Mouse (Mus musculus) embryonic facial prominence, embryonic 13.5 days (tissue): ENCODE measurements around the gene Comp. TPM values are rescaled to one million over a fixed set of nuclear protein-coding genes. Genes with fewer than 3 reads are reported as not detected.

ENCODE experiments used
- ATAC-seq: fragments of 200-750 bp; cut with Nextera tagmentation; 2 replicates; pipeline ENCODE4 v1.8.0; 2017; ENCODE audit warnings: low read depth; ENCODE audit not compliant: insufficient number of reproducible peaks, insufficient read depth, low FRiP score, low TSS enrichment
- H3K27ac ChIP-seq: fragments of 300-500 bp; sonication (generic); 2 replicates; pipeline ENCODE4 v1.5.1; 2015; ENCODE audit warnings: moderate library complexity, mild to moderate bottlenecking, inconsistent platforms
- H3K27me3 ChIP-seq: fragments of 300-500 bp; sonication (generic); 2 replicates; pipeline ENCODE4 v1.6.1; 2015; ENCODE audit warnings: mild to moderate bottlenecking, inconsistent platforms
- H3K36me3 ChIP-seq: fragments of 300-500 bp; sonication (generic); 2 replicates; pipeline ENCODE4 v1.6.1; 2015; ENCODE audit warnings: mild to moderate bottlenecking, inconsistent platforms
- H3K4me1 ChIP-seq: fragments of 300-500 bp; sonication (generic); 2 replicates; pipeline ENCODE4 v1.6.1; 2015; ENCODE audit warnings: inconsistent platforms
- H3K4me2 ChIP-seq: fragments of 300-500 bp; sonication (generic); 2 replicates; pipeline ENCODE4 v1.6.1; 2015; ENCODE audit warnings: moderate library complexity, mild to moderate bottlenecking, inconsistent platforms
- H3K4me3 ChIP-seq: fragments of 300-500 bp; sonication (generic); 2 replicates; pipeline ENCODE4 v1.5.1; 2015; ENCODE audit warnings: mild to moderate bottlenecking, inconsistent platforms
- H3K9ac ChIP-seq: fragments of 300-500 bp; sonication (generic); 2 replicates; pipeline ENCODE4 v1.6.1; 2015; ENCODE audit warnings: mild to moderate bottlenecking, inconsistent platforms
- H3K9me3 ChIP-seq: fragments of 300-500 bp; sonication (generic); 2 replicates; pipeline ENCODE4 v1.6.1; 2016; ENCODE audit warnings: inconsistent platforms
- WGBS: fragments of 180-500 bp; shearing (Covaris S2); methylation state at CpG from one replicate; pipeline ENCODE4 v1.1.7; 2015; ENCODE audit warnings: mixed read lengths; 5-methylcytosine and 5-hydroxymethylcytosine counted together
- polyA plus RNA-seq: library from polyadenylated mRNA; unstranded; fragments of >200 nt; fragmentation: Nextera tagmentation; extraction: Ambion mirVana; gene quantifications from 2 replicates; pipeline ENCODE4 v1.2.1, GENCODE M21; 2015

Comp gene
- polyA plus RNA-seq, 1 experiment from 2014 or later: 0.81 TPM

DNA sequence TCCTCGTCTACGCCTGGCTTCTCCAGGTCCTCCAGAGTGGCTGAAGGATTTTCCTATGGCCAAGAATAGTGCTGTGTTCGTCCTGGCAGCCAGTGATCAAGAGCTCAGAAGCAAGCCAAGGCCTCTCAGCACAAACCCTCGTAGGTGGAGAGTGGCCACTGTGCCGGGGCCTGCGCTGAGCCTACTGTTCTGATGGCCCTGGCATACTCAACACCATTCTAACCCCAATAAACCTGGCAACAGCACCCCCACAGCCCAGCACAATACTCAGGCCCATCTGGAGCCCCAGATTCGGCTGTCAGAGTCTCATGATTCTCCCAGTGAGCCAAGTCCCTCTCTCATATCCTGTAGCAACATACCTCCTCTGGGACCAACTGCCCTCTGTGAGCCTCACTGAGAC is 32.7 kb upstream of the Comp start:
- peaks cover 29% of the 10 kb centered on the region for H3K4me1 ChIP-seq
- H3K4me3 ChIP-seq: no peak overlapping the region
- no peak overlapping the region for H3K4me2 ChIP-seq
- 93% methylated on average over 7 of the region's 7 CpGs for WGBS
- no peak overlapping the region for H3K27ac ChIP-seq
- H3K27me3 ChIP-seq: no peaks in the 10 kb centered on the region
- no peak for ATAC-seq
- peaks cover 86% of the 10 kb centered on the region for H3K36me3 ChIP-seq
- no peaks in the 10 kb centered on the region for H3K9me3 ChIP-seq
- H3K9ac ChIP-seq: 0 out of 2 replicates have a peak overlapping the region, but pooled peaks have one; percentile 32

DNA sequence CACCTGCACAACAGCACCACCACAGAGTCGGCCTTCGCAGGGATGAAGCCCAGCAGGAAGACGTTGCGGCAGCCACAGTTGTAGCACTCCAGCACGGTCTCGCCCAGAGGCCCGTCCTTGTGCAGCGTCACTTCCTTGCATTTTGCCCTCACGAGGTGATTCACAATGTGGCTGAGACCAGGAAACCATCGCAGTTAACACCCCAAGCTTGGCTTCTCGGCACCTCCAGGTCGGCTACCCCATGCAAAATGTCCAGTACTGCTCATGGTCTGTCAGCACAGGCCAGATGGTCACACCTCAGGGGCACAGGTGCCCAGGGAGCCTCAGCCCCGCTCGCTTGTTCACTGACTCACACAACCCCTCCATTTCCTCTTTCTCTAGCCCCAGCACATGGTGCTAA is 31.4 kb upstream of the Comp start:
- H3K4me3 ChIP-seq: no peak overlapping the region
- H3K27me3 ChIP-seq: no peaks in the 10 kb centered on the region
- no peak overlapping the region for H3K4me2 ChIP-seq
- no peaks in the 10 kb centered on the region for H3K9me3 ChIP-seq
- WGBS: 91% methylated on average over 14 of the region's 14 CpGs
- peaks cover 82% of the 10 kb centered on the region for H3K36me3 ChIP-seq
- H3K27ac ChIP-seq: no peak overlapping the region
- ATAC-seq: no peak
- H3K9ac ChIP-seq: no peak overlapping the region
- H3K4me1 ChIP-seq: peaks cover 29% of the 10 kb centered on the region

DNA sequence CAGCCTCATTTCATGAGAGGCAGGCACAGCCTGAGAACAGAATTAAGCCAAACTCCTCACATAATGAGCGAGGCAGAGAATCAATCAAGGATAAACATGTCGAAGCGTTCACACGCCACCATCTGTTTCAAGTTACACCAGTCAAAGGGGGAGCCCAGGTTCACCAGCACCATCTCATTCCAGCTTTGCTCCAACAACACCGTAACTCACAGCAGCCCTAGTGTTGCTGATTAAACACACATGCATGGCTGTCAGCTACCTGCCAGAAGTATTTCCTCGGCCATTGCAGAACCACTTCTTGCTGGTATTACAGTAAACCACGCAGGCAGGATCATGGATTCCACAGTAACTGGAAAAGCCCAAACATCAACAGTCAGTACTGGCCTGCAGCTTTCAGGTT is 30.3 kb upstream of the Comp start:
- Histone ChIP-seq H3K9ac (0 out of 2 replicates have a peak overlapping the region, but pooled peaks have one; percentile 51), H3K27ac (peak overlapping the region; percentile 62), H3K4me2 (no peak overlapping the region), H3K4me3 (no peak overlapping the region), H3K27me3 (no peaks in the 10 kb centered on the region), H3K9me3 (no peaks in the 10 kb centered on the region), H3K4me1 (peaks cover 29% of the 10 kb centered on the region), H3K36me3 (peaks cover 72% of the 10 kb centered on the region)
- 40% methylated on average over 7 of the region's 7 CpGs for WGBS
- peak; percentile 16; the same call in 1 of the 2 replicates for ATAC-seq

DNA sequence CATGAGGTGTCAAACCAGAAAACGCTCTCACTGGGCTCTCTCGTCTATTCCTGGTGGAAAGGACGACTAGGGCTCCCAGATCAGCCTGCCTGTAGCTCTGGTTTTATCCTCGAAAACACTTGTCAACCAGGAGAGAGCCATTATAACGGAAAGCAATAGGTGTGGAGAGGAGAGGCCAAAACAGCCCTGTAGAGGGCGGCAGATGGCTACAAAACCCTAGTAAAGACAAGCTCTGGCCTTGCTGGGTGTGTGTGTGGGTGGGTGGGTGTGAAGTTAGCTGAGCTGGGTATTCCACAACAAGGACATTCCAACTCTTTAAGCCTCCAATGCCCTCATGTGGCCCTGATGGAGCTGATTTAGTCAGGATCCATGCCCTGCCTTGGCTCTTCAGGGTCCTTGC is 29.7 kb upstream of the Comp start:
- no peak for ATAC-seq
- H3K4me1 ChIP-seq: peaks cover 32% of the 10 kb centered on the region
- H3K4me2 ChIP-seq: no peak overlapping the region
- H3K9ac ChIP-seq: peak overlapping the region; percentile 51; the same call in 1 of the 2 replicates
- H3K27ac ChIP-seq: peak overlapping the region; percentile 62
- no peaks in the 10 kb centered on the region for H3K27me3 ChIP-seq
- H3K9me3 ChIP-seq: no peaks in the 10 kb centered on the region
- 52% methylated on average over 6 of the region's 6 CpGs for WGBS
- no peak overlapping the region for H3K4me3 ChIP-seq
- H3K36me3 ChIP-seq: peaks cover 71% of the 10 kb centered on the region

DNA sequence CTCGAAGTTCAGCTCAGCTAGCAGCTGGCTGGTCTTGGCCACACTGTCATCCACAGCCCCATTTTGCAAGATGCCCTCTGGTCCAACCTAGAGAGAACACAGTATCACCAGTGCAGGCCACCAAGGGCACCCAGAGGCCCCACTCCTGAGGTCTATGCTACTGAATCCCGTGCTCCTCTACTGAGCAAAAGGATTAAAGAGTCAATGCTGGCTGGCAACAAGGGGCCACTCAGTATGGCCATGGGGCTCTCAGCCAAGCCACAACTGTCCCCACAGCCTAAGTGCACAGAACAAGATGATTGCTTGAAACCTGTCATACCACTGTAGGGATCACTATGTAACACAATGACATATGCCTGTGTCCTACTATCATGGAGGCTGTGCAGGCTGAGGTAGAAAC is 29.1 kb upstream of the Comp start:
- no peak for ATAC-seq
- Histone ChIP-seq H3K4me2 (no peak overlapping the region), H3K27ac (peak overlapping the region; percentile 62), H3K36me3 (peaks cover 71% of the 10 kb centered on the region), H3K9ac (peak overlapping the region; percentile 51; the same call in 1 of the 2 replicates), H3K27me3 (no peaks in the 10 kb centered on the region), H3K9me3 (no peaks in the 10 kb centered on the region), H3K4me1 (peaks cover 38% of the 10 kb centered on the region), H3K4me3 (no peak overlapping the region)
- WGBS: 87% methylated on average over 2 of the region's 2 CpGs

DNA sequence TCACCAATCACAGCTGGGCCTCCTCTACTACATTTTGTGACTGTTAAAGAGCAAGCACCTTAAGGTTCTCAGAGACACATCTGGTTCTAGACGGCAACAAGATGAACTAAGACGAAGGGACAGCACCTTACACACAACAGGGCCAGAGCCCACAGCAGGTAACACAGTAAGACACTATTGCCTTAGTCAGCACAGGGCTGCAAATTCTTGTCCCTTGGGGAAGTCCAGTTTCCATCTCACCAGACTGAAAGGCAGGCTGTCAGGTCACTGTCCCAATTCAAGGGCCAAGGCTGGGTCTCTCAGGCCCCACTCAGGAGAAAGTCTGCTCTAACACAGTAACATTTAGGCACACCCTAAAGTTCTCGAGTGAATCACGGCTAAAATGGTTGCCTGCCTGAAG is 25.9 kb upstream of the Comp start:
- ATAC-seq: no peak
- Histone ChIP-seq H3K4me2 (no peak overlapping the region), H3K9me3 (no peaks in the 10 kb centered on the region), H3K9ac (no peak overlapping the region), H3K4me3 (no peak overlapping the region), H3K36me3 (peaks cover 54% of the 10 kb centered on the region), H3K4me1 (peaks cover 66% of the 10 kb centered on the region), H3K27ac (no peak overlapping the region), H3K27me3 (no peaks in the 10 kb centered on the region)
- 83% methylated on average over 4 of the region's 4 CpGs for WGBS

DNA sequence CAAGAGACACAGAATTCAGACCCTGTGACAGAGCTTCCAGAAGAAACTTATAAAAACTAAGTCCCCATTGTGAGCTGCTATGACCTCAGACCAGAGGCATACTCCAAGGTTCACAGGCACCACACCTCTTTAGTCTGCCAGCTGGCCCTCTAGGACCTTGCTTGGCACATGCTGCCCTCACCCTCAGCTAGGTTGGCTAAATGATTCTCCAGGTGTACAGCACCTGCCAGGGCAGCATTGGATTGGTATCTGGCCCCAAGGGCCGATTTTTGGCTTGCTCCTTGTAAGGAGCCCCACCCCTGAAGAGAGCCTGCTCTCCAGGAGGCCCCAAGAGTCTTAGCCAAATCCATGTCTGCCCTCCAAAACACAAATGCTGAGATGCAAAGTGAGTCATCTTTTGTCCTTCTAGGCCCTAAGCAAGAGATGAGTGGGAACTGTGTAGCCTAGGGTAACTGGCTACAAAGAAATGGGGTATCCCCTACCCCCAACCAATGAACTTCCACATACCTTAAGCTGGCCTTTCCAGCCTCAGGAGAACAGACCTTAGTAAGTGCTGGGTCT is 25.4 kb upstream of the Comp start:
- peaks cover 49% of the 10 kb centered on the region for H3K36me3 ChIP-seq
- no peak overlapping the region for H3K4me3 ChIP-seq
- no peak overlapping the region for H3K9ac ChIP-seq
- H3K27ac ChIP-seq: no peak overlapping the region
- no peaks in the 10 kb centered on the region for H3K9me3 ChIP-seq
- no peaks in the 10 kb centered on the region for H3K27me3 ChIP-seq
- no peak overlapping the region for H3K4me2 ChIP-seq
- peaks cover 61% of the 10 kb centered on the region for H3K4me1 ChIP-seq
- 84% methylated on average over 1 of the region's 1 CpGs for WGBS
- no peak for ATAC-seq

DNA sequence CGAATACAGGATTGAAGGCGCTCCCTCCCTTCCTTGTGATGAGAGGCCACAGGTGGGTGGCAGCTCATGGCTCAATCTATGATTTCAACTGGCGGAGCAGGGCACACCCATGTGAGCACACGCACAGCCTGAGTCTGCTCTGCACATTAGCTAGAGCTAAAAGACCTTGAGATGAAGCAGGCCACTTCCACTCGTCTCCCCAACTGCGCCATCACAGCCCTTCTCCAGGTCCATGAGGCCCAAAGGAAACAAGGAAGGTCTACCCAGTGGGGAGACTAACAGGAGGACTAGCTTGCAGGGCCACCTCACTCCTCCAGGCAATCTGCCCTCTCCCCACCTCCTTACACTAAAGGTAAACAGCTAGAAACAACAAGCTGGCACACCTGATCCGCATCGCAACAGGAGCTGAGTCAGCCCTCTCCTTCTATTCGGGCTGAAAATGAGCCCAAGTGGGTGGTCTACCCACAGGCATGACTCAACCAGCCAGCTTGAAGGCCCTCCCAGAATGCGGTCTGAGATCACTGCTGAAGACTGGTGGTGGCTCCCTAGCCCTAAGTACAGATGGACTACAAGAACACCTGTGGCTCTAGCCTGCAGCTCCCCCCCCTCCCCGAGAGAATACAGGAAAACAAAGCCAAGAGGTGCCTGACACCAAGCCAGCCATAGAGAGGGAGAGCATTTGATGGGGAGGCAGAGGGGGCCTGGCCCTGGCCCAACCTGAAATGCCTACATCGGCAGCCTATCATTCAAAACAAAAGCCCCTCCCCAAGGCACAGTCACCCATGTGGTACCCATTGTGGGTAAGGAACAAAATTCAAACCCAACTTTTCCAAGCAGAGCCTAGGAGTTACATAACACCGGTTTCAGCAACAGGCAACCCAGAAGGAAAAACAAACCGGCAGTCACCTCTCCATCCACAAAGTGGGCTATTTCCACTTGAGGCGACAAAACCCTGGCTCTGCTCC is 22.0 kb upstream of the Comp start:
- Histone ChIP-seq H3K4me1 (peaks cover 48% of the 10 kb centered on the region), H3K36me3 (peaks cover 30% of the 10 kb centered on the region), H3K9me3 (no peaks in the 10 kb centered on the region), H3K9ac (peak overlapping the region; percentile 99), H3K4me2 (peak overlapping the region; percentile 100), H3K4me3 (peak overlapping the region; percentile 99), H3K27me3 (no peaks in the 10 kb centered on the region), H3K27ac (peak overlapping the region; percentile 90)
- ATAC-seq: no peak
- WGBS: 41% methylated on average over 15 of the region's 15 CpGs

DNA sequence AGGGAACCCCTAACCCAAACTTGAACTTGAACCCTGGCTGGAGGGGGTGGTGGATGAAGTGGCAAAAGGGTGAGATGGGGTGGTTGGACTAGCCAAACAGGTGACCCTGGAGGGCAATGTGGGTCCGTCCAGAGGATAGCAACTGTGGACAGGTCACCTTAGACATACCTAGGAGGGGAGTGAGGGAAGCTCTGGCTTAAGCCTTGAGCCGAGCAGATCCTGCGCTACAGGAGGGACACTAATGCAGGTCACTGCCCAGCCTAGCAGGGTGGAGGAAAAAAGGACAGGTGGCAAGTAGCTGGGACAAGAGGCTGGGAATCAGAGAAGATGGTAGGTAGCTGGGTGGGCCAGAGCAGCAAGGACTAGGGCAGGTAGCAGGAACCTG is 21.4 kb upstream of the Comp start:
- Histone ChIP-seq H3K27me3 (no peaks in the 10 kb centered on the region), H3K27ac (peak overlapping the region; percentile 90), H3K9ac (peak overlapping the region; percentile 99), H3K4me2 (peak overlapping the region; percentile 100), H3K4me3 (peak overlapping the region; percentile 99), H3K4me1 (peaks cover 48% of the 10 kb centered on the region), H3K9me3 (no peaks in the 10 kb centered on the region), H3K36me3 (peaks cover 25% of the 10 kb centered on the region)
- WGBS: 24% methylated on average over 3 of the region's 3 CpGs
- ATAC-seq: no peak

DNA sequence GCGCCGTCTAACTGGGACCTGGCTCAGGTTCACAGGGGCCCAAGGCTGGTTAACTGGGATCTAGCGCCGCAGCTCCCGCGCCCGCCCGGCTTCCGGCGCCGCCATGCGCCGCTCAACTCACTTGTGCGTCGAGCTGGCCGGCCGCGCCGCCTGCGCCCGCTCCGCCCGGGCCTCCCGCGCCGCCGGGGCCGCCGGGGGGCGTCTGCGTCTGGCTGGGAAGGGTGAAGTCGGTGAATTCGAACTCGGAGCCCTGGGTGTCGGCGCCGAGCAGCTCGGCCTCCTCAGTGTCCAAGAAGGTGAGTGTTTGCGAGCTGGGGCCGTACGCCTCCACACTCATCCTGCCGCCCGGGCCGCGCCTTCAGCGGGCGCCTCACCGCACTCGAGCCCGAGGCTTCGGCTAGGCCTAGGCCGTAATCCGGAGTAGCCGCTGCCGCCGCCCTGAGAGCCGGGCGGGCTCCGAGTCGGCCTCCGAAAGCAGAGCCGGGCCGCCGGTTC is 20.7 kb upstream of the Comp start:
- H3K4me2 ChIP-seq: peak overlapping the region; percentile 100
- H3K9me3 ChIP-seq: no peaks in the 10 kb centered on the region
- 0% methylated on average over 64 of the region's 64 CpGs for WGBS
- no peak; the same call in 1 of the 2 replicates for ATAC-seq
- H3K36me3 ChIP-seq: peaks cover 25% of the 10 kb centered on the region
- H3K27ac ChIP-seq: peak overlapping the region; percentile 90
- no peaks in the 10 kb centered on the region for H3K27me3 ChIP-seq
- peak overlapping the region; percentile 99 for H3K4me3 ChIP-seq
- peak overlapping the region; percentile 99 for H3K9ac ChIP-seq
- peaks cover 48% of the 10 kb centered on the region for H3K4me1 ChIP-seq

DNA sequence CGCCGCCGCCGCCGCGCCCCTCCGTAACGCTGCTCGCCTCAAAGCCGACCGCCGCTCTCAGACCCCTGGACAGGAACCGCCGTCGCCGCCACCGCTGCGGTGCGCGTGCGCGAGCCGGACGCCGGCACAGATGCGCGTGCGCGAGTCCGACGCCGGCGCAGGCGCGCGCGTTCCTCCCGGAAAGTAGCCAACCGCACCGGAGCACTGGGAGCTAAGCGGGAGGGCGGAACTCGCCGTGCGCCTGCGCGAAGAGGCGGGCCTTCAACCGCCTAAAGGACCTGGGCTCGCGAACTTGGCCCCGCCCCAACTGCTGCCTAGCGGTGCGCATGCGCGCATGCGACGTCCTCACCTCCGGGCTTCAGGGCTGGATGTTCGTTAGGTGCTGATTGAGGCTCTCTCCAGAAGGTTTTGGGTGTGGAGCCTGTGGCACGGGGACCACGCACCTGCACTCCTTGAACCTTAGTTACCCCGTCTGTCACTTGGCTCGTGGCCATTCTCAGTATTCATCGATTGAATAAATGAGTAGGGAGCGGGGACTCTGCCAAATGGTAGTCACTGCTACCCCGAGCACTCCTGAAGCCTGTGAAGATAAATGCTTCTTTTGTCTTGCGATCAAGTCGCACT is 20.1 kb upstream of the Comp start, which contains the start of gene Upf1:
TSS of gene Upf1 (minus strand) at position 85 of the 624 bp plus-strand sequence.
- peak within 1 kb of the TSS; percentile 99 for H3K9ac ChIP-seq
- H3K27ac ChIP-seq: peak within 1 kb of the TSS; percentile 90
- peaks cover 23% of the 10 kb centered on the region for H3K36me3 ChIP-seq
- H3K4me2 ChIP-seq: peak within 1 kb of the TSS; percentile 100
- under 1% methylated on average over 59 of the region's 69 CpGs for WGBS
- peaks cover 48% of the 10 kb centered on the region for H3K4me1 ChIP-seq
- H3K27me3 ChIP-seq: no peaks in the 10 kb centered on the region
- H3K4me3 ChIP-seq: peak within 1 kb of the TSS; percentile 99
- peak; percentile 78 for ATAC-seq
- no peaks in the 10 kb centered on the region for H3K9me3 ChIP-seq
